Mouse (Mus musculus): Measurements from ENCODE around the gene Pde4c. TPM values are rescaled to one million over a fixed set of nuclear protein-coding genes. Genes with fewer than 3 reads are reported as not detected.
A peak's percentile ranks its signal among the peaks of the same experiment; 100 is the strongest.

Gene Pde4c
- polyA plus RNA-seq, 1 experiment: 6.2 TPM

DNA sequence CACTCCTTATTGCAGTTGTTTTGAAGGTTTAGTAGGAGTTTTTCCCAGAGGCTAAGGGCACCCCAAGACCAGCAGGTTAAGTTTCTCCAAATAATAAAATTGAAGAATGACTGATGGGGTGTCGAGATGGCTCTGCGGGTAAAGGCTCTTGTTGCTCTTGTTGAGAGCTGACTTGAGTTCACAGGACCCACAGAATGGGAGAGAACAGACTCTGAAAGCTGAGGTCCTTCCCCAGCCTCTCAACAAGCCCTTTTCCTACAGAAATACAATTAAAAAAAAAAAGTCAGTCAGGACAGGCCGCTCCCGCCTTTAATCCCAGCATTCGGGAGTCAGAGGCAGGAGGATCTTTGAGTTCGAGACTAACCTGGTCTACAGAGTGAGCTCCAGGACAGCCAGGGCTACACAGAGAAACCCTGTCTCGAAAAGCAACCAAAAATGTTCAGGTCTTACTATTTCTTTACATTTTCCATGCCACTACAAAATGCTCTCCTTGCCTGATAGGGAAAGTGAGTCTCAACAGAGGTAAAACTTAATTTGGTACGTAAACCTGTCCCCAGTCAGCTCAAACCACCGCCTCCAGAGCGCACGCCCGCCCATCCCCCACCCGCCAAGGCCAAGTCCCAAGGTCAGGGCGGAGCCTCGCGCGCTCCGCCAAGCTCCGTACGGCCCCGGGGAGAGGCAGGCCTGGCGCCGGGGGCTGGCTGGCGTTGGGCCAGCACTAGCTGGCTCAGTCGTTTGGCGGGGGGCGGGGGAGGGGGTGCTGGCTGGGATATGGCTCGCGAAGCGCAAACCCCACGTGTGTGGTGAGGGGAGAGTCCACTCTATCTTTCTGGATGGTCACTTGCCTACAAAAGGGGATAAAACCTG lies 27.3 kb upstream of the Pde4c start:
- no peak for TF ChIP-seq CTCF (IDR thresholded peaks at IDR 0.05; ENCODE audit: borderline replicate concordance, control insufficient read depth, extremely low read depth, insufficient read depth, low read length, poor library complexity)
- TF ChIP-seq POLR2A (IDR thresholded peaks at IDR 0.05; ENCODE audit: control insufficient read depth, extremely low read depth, insufficient read depth, low read length, poor library complexity): 0 out of 2 replicates have a peak, but pooled peaks have one; percentile 21
- no peaks in the 10 kb centered on the region for H3K36me3 ChIP-seq (ENCODE audit: control insufficient read depth, insufficient read depth, low read length)
- H3K4me3 ChIP-seq (ENCODE audit: control insufficient read depth, insufficient read depth, low read length): peak overlapping the region; percentile 3
- peaks cover 54% of the 10 kb centered on the region for H3K4me1 ChIP-seq (replicated peaks; ENCODE audit: control insufficient read depth, insufficient read depth, low read length)
- no peaks in the 10 kb centered on the region for H3K27me3 ChIP-seq (ENCODE audit: control insufficient read depth, insufficient read depth, low read length)
- peak overlapping the region; percentile 88 for H3K27ac ChIP-seq (ENCODE audit: control insufficient read depth, insufficient read depth, low read length)
- 3% methylated on average over 31 of the region's 31 CpGs for WGBS
- DNase-seq: peak; percentile 80

DNA sequence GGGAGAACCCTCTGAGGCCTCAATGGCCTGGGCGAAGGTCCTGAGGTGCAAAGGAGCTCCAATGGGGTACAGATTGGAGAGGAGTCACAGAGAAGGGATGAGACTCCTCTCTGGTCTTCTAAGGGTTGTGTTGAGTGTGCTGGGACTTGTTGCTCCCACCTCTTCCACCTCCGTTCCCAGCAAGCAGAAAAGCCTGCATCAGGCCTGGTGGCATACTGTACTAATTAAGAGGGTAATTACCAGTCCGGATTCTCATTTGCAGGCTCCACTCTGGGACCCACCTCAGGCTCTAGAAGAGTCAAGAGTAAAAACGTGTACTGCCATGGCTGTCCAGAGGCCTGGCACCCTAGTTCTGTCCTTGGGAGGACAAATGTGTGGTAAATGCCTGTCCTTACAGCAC lies 26.6 kb upstream of the Pde4c start:
- DNase-seq: no peak
- WGBS: 85% methylated on average over 4 of the region's 4 CpGs
- Histone ChIP-seq H3K27me3 (ENCODE audit: control insufficient read depth, insufficient read depth, low read length) (no peaks in the 10 kb centered on the region), H3K27ac (ENCODE audit: control insufficient read depth, insufficient read depth, low read length) (peak overlapping the region; percentile 81), H3K4me3 (ENCODE audit: control insufficient read depth, insufficient read depth, low read length) (no peak overlapping the region), H3K4me1 (replicated peaks; ENCODE audit: control insufficient read depth, insufficient read depth, low read length) (peaks cover 58% of the 10 kb centered on the region), H3K36me3 (ENCODE audit: control insufficient read depth, insufficient read depth, low read length) (no peaks in the 10 kb centered on the region)
- TF ChIP-seq POLR2A (IDR thresholded peaks at IDR 0.05; ENCODE audit: control insufficient read depth, extremely low read depth, insufficient read depth, low read length, poor library complexity) (no peak), CTCF (IDR thresholded peaks at IDR 0.05; ENCODE audit: borderline replicate concordance, control insufficient read depth, extremely low read depth, insufficient read depth, low read length, poor library complexity) (no peak)

DNA sequence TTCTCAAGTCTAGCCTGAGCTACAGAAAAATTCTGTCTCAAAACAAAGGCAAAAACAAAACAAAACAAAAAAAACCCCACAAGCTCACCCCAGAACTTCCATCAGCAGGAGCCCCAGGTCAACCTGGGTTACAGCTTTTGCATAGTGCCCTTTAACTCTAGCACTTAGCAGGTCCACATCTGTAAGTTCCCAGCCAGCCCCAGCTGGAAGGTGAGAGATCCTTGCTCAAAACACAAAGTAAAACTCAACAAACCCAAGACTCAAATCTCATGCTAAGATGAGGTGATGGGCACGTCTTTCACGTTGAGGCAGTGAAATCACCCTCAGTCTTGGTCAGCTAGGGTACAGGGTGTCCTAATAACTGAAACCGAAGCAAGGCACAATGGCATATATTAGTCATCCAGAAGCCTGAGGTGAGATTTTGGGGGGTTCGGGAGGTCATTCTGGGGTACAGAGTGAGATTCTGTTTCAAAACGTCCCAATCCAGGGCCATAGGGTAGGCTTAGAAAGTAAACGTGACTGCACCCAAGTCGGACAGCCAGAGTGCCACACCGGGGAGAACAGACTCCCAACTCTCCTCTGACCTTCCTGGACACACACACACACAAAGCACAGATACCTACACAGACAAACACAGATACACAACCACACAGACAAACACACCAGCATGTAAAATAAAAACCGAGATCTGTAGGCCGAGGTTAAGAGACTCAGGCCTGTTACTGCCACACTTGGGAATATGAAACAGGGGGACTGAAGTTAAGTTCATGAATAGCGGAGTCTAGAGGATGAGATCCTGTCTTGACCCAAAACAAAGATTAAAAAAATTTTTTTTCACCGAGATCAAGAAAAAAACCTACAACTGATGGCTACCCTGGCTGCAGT lies 25.9 kb upstream of the Pde4c start:
- Histone ChIP-seq H3K36me3 (ENCODE audit: control insufficient read depth, insufficient read depth, low read length) (no peaks in the 10 kb centered on the region), H3K27me3 (ENCODE audit: control insufficient read depth, insufficient read depth, low read length) (no peaks in the 10 kb centered on the region), H3K4me1 (replicated peaks; ENCODE audit: control insufficient read depth, insufficient read depth, low read length) (peaks cover 55% of the 10 kb centered on the region), H3K4me3 (ENCODE audit: control insufficient read depth, insufficient read depth, low read length) (peak overlapping the region; percentile 10; the same call in 1 of the 2 replicates), H3K27ac (ENCODE audit: control insufficient read depth, insufficient read depth, low read length) (peak overlapping the region; percentile 81)
- TF ChIP-seq CTCF (IDR thresholded peaks at IDR 0.05; ENCODE audit: borderline replicate concordance, control insufficient read depth, extremely low read depth, insufficient read depth, low read length, poor library complexity): no peak
- no peak for DNase-seq
- WGBS: 67% methylated on average over 12 of the region's 12 CpGs

DNA sequence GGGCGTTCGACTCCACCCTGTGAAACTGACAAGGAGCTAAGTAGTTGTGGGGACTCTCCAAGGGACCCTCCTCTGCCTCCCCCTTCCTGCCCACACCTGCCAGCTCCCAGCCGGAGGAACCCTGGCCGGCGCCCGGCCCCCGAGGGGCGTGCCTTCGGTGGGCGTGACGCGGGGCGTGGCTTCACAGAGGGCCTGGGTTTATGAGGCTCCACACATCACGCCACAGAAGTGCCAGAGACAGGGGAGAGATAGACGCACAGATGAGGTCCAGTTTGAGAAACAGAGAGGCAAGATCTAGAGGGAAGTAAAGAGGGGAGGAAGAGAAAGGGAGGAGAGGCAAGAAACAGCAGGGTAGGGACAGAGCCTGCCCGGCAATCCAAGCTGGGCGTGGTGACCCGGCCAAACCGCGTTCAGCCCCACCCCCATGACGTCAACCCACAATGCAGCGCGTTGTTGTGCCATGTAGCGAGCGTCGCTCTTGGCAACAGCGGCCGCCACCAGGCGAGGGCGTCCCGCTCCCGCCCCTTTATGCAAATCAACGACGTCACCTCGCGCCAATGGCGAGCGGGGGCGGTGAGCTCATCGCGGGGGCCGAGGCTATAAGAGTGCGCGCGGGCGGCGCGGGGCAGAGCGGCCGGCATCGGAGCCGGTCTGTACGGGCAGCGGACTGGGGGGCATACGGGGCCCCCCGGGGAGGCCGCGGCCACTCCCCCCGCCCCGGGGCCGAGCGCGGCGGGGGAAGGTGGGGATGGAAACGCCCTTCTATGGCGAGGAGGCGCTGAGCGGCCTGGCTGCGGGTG lies 25.0 kb upstream of the Pde4c start, which contains the start of gene Jund:
Gene Jund, plus strand, starts transcription at position 640 of the 800 bp plus-strand sequence.
- Histone ChIP-seq H3K27ac (ENCODE audit: control insufficient read depth, insufficient read depth, low read length) (peak within 1 kb of the TSS; percentile 90), H3K4me3 (ENCODE audit: control insufficient read depth, insufficient read depth, low read length) (peak within 1 kb of the TSS; percentile 82), H3K4me1 (replicated peaks; ENCODE audit: control insufficient read depth, insufficient read depth, low read length) (peaks cover 50% of the 10 kb centered on the region), H3K36me3 (ENCODE audit: control insufficient read depth, insufficient read depth, low read length) (no peaks in the 10 kb centered on the region), H3K27me3 (ENCODE audit: control insufficient read depth, insufficient read depth, low read length) (no peaks in the 10 kb centered on the region)
- TF ChIP-seq CTCF (IDR thresholded peaks at IDR 0.05; ENCODE audit: borderline replicate concordance, control insufficient read depth, extremely low read depth, insufficient read depth, low read length, poor library complexity) (0 out of 2 replicates have a peak, but pooled peaks have one; percentile 23), POLR2A (IDR thresholded peaks at IDR 0.05; ENCODE audit: control insufficient read depth, extremely low read depth, insufficient read depth, low read length, poor library complexity) (peak; percentile 100)
- under 1% methylated on average over 66 of the region's 69 CpGs for WGBS
- peak; percentile 100 for DNase-seq

DNA sequence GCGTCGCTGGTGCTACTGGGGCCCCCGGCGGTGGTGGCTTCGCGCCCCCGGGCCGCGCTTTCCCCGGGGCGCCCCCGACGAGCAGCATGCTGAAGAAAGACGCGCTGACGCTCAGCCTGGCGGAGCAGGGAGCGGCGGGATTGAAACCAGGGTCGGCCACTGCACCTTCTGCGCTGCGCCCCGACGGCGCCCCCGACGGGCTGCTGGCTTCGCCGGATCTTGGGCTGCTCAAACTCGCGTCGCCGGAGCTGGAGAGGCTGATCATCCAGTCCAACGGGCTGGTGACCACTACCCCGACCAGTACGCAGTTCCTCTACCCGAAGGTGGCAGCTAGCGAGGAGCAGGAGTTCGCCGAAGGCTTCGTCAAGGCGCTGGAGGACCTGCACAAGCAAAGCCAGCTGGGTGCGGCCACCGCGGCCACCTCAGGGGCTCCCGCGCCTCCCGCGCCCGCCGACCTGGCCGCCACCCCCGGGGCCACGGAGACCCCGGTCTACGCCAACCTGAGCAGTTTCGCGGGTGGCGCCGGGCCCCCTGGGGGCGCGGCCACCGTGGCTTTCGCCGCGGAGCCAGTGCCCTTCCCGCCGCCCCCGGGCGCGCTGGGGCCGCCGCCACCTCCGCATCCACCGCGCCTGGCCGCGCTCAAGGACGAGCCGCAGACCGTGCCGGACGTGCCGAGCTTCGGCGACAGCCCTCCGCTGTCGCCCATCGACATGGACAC lies 24.2 kb upstream of the Pde4c start:
- TF ChIP-seq CTCF (IDR thresholded peaks at IDR 0.05; ENCODE audit: borderline replicate concordance, control insufficient read depth, extremely low read depth, insufficient read depth, low read length, poor library complexity) (no peak), POLR2A (IDR thresholded peaks at IDR 0.05; ENCODE audit: control insufficient read depth, extremely low read depth, insufficient read depth, low read length, poor library complexity) (no peak)
- under 1% methylated on average over 89 of the region's 89 CpGs for WGBS
- peak overlapping the region; percentile 82 for H3K4me3 ChIP-seq (ENCODE audit: control insufficient read depth, insufficient read depth, low read length)
- H3K27ac ChIP-seq (ENCODE audit: control insufficient read depth, insufficient read depth, low read length): peak overlapping the region; percentile 90
- peaks cover 43% of the 10 kb centered on the region for H3K4me1 ChIP-seq (replicated peaks; ENCODE audit: control insufficient read depth, insufficient read depth, low read length)
- DNase-seq: peak; percentile 69
- H3K27me3 ChIP-seq (ENCODE audit: control insufficient read depth, insufficient read depth, low read length): no peaks in the 10 kb centered on the region
- no peaks in the 10 kb centered on the region for H3K36me3 ChIP-seq (ENCODE audit: control insufficient read depth, insufficient read depth, low read length)
